Mouse (Mus musculus): ENCODE measurements at regions not wholly inside any gene's neighbourhood (a gene's known extent, or its start where the extent isn't known, plus 50 kb on each side); places are given as distances from the start of the nearest gene placed in this dataset.

DNA sequence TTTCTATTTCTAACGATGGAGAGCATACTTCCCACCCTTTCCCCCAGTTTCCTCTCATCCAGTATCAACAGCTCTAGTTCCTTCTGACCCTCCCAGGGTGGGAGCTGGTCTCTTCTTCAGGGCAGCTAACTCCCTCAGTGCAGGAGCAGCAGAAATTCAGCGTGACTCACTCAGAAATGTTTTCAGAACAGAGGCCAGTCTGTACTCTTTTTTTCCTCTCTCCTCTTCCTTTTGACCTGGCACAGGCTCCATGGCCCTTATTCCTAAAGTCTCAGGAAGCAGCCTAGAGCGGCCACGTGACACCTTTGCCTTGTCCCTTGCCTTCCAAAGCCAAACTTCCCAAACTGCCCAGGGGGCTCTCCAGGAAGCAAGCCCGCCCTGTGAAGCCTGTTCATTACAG lies 55.4 kb downstream of the Pja1 start:
- no peak for DNase-seq

GRCm38 (mm10) chrX:99410942-99411341 lies 60.1 kb downstream of the Pja1 start:
- no peak for DNase-seq

DNA sequence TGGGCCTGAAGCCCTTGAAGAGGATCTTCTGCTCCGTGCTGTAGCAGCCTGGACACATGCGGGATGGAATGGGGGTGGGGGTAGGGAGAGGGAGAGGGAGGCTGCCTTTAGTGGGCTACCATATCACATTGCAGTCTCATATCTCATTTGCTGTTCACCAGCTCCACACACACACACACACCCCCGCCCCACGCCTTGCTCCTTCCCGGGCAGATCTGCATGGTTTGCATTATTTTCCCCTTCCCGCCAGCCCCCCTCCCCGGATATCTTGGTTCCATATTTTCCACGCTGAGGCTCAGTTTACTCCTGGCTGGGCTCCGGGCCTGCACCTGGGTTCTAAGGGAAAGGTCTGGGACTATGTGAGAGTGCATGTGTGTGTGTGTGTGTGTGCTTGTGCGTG lies 61.2 kb downstream of the Pja1 start:
- DNase-seq = no peak

DNA sequence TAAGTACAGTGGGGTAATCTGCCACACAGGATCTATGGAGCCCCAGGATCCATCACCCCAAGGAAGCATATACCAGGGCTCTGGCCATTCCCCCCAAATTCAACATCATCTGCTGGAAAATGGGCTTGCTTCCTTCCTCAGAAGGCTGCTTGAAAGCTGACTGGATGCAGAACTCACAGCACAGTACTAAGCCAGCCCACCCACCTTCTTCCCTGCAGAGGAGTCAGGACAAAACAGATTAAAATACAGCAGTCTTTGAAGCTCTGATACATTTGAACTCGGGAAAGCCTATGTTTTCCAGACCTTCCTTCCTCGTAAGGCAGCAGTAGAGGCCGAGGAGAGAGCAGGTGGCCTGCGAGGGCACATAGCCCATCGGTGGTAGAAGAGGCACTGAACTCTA lies 61.7 kb downstream of the Pja1 start:
- no peak for DNase-seq

GRCm38 (mm10) chrX:99408804-99409203 lies 62.3 kb downstream of the Pja1 start:
- DNase-seq = no peak

- DNase-seq = no peak
Measured at GRCm38 (mm10) chrX:99405843-99406242, 65.2 kb downstream of the Pja1 start.

- DNase-seq = no peak
Measured at GRCm38 (mm10) chrX:99403521-99404149, 67.4 kb downstream of the Pja1 start.

DNA sequence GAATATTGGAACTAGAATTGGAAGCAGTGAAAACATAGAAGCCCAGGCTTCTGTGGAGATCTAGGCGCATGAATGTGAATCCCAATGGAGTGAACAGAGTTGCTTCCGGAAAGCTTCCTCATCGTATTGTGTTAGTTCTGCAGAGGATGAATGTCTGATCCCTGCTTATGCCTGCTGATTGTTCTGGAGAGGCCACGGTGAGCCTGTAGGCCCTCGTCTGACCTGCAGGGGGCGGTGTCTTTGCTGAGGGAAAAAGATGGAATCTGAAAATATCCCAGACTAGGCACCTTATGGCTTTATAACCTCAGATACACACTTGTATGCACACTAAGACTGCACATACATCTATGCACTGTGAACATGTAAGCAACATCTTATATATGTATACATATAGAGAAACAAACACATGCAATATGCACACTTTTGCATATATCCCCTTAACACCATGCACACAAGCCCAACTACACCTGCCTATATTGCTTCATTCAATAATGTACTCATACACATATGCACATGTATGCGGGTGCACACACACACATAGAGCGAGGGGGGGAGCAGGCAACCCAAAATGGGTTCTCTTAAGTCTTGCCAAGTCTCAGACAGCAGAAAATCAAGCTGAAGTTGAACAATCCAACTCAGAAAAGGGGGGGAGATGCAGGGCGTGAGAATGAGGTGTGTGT lies 68.1 kb downstream of the Pja1 start:
- DNase-seq = no peak

GRCm38 (mm10) chrX:99397344-99397743 lies 73.7 kb downstream of the Pja1 start:
- no peak for DNase-seq

DNA sequence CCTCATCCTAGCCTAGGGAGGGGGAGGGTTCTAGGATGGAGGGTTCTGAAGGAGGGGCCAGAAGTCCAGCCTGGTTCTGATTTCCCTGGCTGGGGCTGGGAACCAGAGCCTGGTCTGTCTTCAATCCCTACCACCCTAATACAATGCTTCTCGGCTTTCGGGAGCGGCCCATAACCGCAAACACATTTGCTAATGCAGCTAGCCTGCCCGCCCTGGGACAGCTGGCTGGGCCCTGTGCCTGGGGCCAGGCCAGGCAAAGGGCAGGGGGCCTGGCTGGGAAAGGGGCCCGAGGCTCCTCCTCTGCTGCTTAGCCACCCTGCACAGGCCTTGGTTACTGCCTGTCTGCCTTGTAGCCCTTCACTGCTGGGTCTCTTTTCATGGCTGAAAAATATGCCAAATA lies 74.9 kb downstream of the Pja1 start:
- no peak for DNase-seq

DNA sequence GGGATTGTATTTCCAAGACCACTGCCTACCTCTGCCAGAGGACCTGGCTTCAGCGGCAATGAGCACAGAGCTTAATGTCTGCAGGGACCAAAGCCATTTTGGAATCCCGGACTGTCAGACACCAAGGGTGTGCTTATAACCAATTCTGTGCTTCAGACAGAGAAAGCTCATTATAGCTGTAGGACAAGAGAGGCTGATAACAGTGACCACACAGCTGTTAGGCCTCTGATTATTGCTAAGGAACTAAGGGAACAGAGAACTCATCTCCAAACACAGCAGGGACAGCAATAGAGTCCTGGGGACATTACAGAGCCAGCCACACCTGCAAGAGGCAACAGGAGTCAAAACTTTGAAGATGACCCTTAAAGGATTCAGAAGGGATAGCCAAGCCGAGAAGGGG lies 76.0 kb downstream of the Pja1 start:
- no peak for DNase-seq

DNA sequence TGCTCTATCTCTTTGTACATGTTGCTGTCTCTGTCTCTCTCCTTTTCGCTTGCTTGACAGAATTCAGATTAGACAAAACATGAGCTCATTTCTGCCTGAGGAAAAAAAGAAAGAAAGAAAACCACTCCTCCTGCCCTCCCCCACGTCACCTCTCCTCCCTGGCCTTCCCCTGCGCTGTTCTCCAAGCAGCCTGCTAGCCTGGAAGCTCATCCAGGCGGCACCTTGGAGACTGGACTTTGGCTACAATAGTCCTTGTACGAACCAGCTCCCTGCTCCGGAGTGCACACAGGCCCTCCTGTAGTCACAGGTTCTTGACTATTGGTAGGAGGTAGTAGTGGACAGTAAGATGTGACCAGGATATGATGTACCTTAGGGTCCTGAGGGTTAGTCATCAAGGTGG lies 79.4 kb downstream of the Pja1 start:
- no peak for DNase-seq

- no peak for DNase-seq
Measured at GRCm38 (mm10) chrX:99390462-99390838, 80.6 kb downstream of the Pja1 start.

DNA sequence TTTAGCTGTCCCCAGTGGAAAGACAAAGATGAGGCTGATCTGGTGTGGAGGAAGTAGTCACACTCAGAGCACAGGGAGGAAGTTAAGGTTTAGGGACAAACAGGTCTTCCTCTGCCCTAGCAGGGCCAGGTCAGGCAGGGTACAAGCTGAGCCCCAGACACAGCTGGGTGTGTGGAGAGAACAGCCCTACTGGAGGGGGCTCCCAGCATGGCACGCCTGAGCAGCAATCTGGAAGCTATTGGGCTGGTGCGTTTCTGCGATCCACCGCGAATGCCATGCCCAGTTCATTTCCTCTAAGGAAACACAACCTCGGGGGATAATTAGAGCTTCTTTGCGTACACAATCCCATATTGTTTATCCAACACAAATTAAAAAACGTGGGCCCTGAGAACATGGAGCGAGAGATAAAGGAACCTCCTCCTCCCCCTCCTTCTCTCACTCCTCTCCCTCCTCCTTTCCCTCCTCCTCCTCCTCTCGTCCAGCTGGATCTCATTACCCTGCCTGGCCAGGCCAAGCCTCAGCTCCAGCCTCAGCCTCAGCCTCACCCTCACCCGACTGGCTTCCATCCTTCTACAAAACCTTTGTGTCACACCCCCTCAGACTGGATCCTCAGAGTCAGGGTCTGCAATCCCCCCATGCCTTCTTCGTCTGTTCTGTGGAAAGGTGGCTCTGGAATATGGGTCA lies 81.2 kb downstream of the Pja1 start:
- no peak for DNase-seq

- no peak for DNase-seq
Measured at GRCm38 (mm10) chrX:99370711-99371110, 100.4 kb downstream of the Pja1 start.

DNA sequence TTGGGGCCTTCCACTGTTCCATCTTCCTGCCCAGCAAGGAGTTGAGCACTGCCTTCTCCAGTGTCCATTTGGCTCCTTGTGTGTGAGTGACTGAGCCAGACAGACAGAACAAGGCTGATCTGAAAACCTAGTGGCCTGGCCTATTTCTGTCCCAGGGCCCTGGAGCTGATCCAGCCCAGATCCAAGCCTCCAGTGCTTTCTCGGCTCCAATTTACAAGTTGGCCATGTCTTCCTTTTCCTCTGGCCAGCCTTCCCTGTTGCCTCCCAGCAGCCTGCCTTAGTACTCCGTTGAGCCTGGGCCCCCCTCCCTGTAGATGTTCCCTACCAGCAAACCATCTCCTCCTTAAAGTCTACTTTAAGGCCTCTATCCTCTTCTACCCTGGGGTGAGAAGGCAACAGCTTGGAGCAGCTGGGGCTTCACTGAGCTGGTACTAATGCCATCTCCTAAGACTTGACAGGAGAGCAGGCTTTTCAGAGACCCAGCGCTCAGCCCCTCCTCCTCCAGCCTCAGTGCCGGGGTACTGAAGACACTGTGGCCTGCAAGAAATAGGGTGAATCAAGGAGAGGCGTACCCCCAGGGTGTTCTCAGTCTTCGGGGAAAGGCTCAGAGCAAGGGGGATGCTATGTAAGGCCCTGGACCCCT lies 101.7 kb downstream of the Pja1 start:
- DNase-seq = no peak

DNA sequence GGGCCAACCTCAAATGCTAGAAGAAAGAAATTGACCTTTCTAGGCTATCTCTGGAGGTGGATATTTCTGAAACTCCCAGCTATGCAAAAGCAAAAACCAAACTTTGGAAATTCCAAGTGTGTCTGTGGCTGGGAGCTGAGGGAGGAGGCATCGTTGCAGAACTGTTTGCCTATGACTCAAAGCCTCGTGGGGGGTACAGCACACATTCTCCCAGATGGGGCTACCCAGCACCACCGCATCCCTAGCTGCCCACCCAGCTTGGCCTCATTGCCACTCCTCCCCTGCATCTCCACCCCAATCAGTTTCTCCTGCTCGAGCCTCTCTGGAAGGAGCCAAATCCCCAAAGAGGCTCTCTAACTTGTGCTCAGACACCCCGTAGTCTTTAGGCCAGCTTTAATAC lies 107.0 kb downstream of the Pja1 start:
- no peak for DNase-seq

DNA sequence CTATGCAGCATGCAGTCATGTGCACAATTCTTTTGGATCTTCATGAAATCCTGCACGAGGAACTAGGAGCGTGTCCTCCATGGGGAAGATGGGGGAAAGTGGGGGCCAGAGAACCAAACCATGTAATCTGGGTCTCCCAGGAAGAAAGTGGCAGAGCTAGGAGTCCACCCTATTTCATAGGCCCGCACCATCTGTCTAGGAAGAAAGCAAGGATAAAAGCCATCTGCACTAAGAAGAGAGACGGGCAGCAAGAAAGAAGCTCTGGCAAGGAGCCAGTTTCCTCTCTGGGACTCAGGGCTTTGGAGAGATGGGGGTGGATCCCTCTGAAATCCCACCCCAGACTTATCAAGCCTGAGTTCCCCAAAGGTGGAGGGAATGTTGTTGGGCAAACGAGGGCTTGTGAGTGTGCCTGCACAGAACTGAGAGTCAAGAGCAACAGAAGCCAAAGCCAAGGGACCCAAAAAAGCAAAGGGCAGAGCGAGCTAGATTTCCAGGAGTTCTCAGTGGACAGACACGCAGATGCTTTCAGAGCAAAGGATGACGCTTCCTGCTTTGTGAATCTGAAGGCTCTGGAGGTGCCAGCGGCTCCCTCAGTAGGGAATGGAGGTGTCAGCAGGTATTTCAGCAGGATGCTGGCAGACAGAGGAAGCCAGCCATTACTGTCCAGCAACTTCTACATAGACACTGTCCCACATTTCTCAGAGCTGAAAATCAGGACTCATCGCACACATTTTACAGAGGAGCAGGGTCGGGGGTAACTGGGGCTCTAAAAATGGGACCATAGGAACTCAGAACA lies 110.8 kb downstream of the Pja1 start:
- DNase-seq = peak; percentile 4

DNA sequence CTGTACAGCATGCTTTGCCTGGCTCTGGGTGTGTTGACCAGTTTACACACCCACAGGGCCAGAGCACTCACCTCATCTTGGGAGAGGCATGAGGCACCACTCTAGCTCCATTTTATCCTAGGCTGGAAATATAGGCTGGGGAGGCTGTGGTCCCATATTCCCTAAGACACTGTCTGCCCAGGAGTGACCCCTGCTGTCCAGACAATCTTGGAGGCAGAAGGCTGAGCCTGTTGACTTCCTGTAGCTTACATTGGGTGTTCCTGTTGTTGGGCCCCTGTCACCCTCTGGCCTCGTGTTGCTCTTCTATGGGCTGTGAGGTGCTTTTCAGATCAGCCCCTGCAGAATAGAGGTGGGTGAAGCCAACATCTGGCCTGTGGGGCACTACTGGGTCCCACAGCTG lies 112.3 kb downstream of the Pja1 start:
- no peak for DNase-seq

DNA sequence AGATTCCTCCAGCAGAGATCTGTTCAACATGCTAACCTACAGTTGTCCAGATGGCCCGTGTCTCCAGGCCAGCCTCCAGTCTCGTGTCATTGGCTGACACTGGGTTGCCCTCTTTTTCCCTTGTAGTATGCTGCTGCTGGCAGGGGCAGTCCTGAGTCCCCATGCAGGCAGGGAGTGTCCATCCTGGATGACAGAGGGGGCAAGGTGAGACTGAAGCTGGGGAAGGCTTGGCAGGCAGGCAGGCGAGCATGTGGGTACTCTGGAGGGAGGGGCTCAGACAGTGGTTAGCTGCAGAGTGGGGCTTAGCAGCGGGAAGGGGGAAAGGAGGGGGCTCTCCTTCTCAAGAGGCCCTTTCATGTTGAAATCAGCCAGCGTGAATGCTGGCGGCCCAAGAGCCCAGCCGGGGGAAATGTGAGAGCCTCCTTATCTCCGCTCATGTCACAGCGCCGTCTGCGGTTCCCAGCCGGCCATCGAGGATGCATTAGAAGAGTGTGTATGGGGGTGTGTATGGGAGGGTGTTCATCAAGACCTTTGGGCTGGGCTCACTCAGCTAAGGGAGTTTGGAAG lies 112.9 kb downstream of the Pja1 start:
- no peak for DNase-seq

GRCm38 (mm10) chrX:99355128-99355527 lies 115.9 kb downstream of the Pja1 start:
- no peak for DNase-seq

DNA sequence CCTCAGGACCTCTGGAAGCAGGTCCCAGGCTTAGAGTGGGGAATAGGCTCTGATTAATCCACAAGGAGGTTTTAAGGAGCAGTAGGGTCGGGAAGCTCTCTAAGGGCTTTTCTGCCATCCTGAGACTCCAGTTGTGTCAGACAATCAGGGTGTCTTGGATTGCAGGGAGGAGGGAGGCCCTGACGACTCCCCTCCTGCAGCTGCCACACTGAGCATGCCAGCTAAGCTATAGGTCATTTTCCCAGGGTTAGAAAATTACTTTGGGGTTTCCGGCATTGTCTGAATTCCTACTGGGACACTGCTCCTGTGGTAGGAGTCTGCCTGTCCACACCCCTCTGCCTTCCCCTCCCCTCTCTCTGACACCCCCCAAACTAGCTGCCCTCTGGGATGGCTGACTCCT lies 120.8 kb downstream of the Pja1 start:
- no peak for DNase-seq

DNA sequence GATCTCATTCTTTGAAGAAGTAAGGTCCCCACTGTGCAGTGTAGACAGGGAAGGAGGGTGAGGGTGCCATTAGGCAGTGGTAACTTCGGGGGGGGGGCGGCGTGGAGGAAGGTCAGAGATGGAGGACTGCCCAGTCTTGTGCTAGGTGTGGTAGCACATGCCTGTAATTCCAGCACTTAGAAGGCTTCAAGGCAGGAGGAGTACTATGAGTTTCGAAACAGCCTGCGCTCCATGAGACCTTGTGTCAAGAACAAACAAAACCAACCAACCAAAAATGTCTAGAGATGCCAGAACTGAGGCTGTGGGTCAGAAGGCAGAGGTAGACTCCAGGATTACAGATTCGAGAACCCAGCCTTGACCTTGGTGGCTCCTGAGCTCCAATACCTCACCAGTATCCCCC lies 130.8 kb downstream of the Pja1 start:
- no peak for DNase-seq

Measured in layer of hippocampus, adult 9-11 months (tissue).